In genomic region chr4:155817533-155817932, GRCm38 (mm10) we compare ENCODE assay signal across 18 mouse cellular contexts. TPM values are rescaled to one million over a fixed set of nuclear protein-coding genes. Genes with fewer than 3 reads are reported as not detected.
"Had no signal": no experiment of that assay in that cellular context is flagged by ENCODE, and none has a peak within 500 bp of the region (broad histone marks: within the 10 kb centered on the region; RNA-seq: fewer than 3 reads in every experiment).

No protein-coding gene starts in this region.

- H3K4me3 ChIP-seq: midbrain, embryonic 10.5 days; midbrain, embryonic 12.5 days; myocyte; neural tube, embryonic 13.5 days; neural tube, embryonic 15.5 days; stomach, embryonic 15.5 days had no signal

- H3K9ac ChIP-seq: lung, embryonic 14.5 days; midbrain, embryonic 12.5 days; neural tube, embryonic 13.5 days; neural tube, embryonic 15.5 days; stomach, embryonic 15.5 days had no signal

- H3K27me3 ChIP-seq: midbrain, embryonic 12.5 days; neural tube, embryonic 13.5 days; neural tube, embryonic 15.5 days; stomach, embryonic 15.5 days had no signal

- DNase-seq: lung, adult 18-20 months; lung, embryonic 14.5 days; lung, postnatal 10 days; lung, postnatal 4 days; midbrain, embryonic 14.5 days; right cerebral cortex, postnatal 14 days; thymus, adult 2 months; thymus, postnatal 25 days; thymus, postnatal 4 days had no signal

- H3K9me3 ChIP-seq: midbrain, embryonic 10.5 days; midbrain, embryonic 12.5 days; neural tube, embryonic 13.5 days; neural tube, embryonic 15.5 days; stomach, embryonic 15.5 days had no signal

- H3K27ac ChIP-seq: midbrain, embryonic 10.5 days; midbrain, embryonic 12.5 days; neural tube, embryonic 13.5 days; neural tube, embryonic 15.5 days; stomach, embryonic 15.5 days; stomach, postnatal 0 days had no signal

- ATAC-seq: midbrain, embryonic 16.5 days had no signal

- H3K4me2 ChIP-seq: lung, embryonic 14.5 days; midbrain, embryonic 12.5 days; neural tube, embryonic 13.5 days; neural tube, embryonic 15.5 days; stomach, embryonic 15.5 days had no signal

RNA-seq across cellular contexts. Expression of gene Ankrd65, which starts 27.3 kb away (rescaled TPM):
- polyA plus RNA-seq: lung, embryonic 14.5 days; midbrain, embryonic 10.5 days; midbrain, embryonic 12.5 days; midbrain, embryonic 14.5 days; midbrain, embryonic 16.5 days; myocyte; neural tube, embryonic 11.5 days; neural tube, embryonic 13.5 days; neural tube, embryonic 15.5 days had no signal
